Mouse (Mus musculus): ENCODE data around the gene Bbs4.

- TF ChIP-seq CTCF (IDR thresholded peaks at IDR 0.05; ENCODE audit: borderline replicate concordance, insufficient read depth, low read depth, low read length) (no peak), POLR2A (IDR thresholded peaks at IDR 0.05; ENCODE audit: borderline replicate concordance, insufficient read depth, low read length) (no peak)
Measured at GRCm38 (mm10) chr9:59278694-59279093, 74.6 kb downstream of the Bbs4 start.
